Mouse (Mus musculus) liver, postnatal 0 days (tissue): ENCODE measurements around the gene Sema3c.

Experiments used
- CTCF ChIP-seq: sonication (generic); IDR thresholded peaks from 2 replicates; pipeline ENCODE4 v1.5.1; 2016; ENCODE audit warnings: antibody characterized with exemption, low read depth
- EP300 ChIP-seq: IDR thresholded peaks from 2 replicates; pipeline ENCODE4 v1.6.1; 2016; ENCODE audit warnings: antibody characterized with exemption, low read depth, mild to moderate bottlenecking

GRCm38 (mm10) chr5:17648865-17649542 lies 74.9 kb downstream of the Sema3c start:
- TF ChIP-seq CTCF (no peak), EP300 (no peak)
